Mouse (Mus musculus): ENCODE measurements around the gene Cstad. TPM values are rescaled to one million over a fixed set of nuclear protein-coding genes. Genes with fewer than 3 reads are reported as not detected.

Gene Cstad
- 1 to 10 TPM; 6.1 to 8.8 (median 8.0) TPM for total RNA-seq (2022)

- DNase-seq (ENCODE audit: low spot score in 2 of 2) = peak; percentile 71 to 78
Measured at GRCm38 (mm10) chr2:30594641-30595379, at the start of gene Cstad. Gene Cstad, plus strand, starts transcription at chr2:30595040.

- DNase-seq (ENCODE audit: low spot score in 2 of 2) = no peak
Measured at GRCm38 (mm10) chr2:30545706-30546105, 49.1 kb upstream of the Cstad start.

GRCm38 (mm10) chr2:30546219-30546618 lies 48.6 kb upstream of the Cstad start:
- no peak for DNase-seq (ENCODE audit: low spot score in 2 of 2)

- no peak for DNase-seq (ENCODE audit: low spot score in 2 of 2)
Measured at GRCm38 (mm10) chr2:30547455-30548217, 47.2 kb upstream of the Cstad start.

- DNase-seq (ENCODE audit: low spot score in 2 of 2) = no peak
Measured at GRCm38 (mm10) chr2:30551579-30551978, 43.3 kb upstream of the Cstad start.

DNA sequence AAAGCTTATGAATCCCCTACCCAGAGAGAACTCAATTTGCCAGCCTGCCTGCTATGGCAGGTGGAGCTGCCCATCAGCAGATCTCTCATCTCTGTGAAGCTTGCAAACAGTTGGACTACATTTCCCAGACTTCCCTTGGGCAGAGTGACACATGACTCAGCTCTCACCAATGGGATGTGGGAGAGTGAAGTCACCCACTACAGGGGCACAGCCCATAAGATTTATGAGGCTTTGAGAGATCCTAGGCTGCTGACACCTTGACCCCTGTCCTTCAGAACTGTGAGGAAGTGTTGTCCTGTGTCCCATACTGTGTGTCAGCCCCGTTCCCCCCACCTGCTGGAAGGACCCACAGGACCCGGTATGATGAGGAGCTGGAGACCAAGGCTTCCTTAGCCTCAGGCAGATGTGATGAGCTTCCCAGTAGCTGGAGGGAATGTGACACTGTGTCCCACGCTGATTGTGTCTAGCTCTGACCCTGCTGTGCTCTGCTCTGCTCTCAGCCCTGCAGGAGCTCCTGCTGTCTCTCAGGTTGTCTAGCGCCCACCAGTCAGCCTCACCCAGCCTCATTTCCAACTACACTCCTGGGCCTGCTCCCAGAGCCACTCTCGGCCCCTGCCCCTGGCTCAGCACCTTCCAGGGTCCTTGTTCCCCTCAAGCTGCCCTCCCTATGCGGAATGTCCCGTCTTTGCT lies 40.8 kb upstream of the Cstad start:
- peak; percentile 48 to 76 for DNase-seq (ENCODE audit: low spot score in 2 of 2)

DNA sequence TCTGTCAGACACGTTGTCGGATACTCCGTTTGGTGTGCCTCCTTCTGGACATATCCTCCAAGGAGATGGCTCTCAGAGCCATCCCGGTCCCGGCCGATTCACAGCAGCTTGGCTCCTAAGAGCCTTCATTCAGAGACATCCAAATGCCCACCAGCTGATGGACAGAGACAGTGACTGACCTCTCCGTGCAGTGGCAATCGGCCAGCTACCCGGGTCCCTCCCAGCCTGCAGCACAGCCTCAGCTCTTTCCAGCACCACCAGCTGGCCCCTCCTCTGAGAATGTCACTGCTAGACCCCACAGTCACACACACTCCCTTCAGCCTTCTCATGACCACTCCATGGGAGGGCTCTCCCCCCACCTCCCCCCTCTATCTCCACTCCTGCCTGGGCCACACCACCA lies 39.6 kb upstream of the Cstad start:
- no peak for DNase-seq (ENCODE audit: low spot score in 2 of 2)

- no peak for DNase-seq (ENCODE audit: low spot score in 2 of 2)
Measured at GRCm38 (mm10) chr2:30556495-30556894, 38.3 kb upstream of the Cstad start.

DNA sequence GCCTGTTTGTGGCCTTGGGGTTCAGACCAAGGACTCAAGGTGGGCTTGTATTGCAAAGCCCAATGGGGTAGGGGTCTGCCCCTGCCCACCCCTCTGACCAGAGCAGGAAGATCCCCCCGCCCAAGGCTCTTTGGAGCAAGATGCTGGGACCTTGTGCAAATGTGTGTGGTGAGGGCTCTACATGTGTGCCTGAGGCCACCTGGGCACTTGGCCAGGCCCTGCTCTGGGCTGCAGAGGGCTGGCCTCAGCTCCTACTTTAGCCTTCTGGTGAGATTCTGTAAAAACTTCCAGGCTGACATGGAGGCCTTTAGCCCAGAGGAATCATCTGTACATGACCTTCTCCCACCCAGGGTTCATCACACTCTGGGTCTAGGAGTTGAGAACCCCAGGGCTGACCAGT lies 35.3 kb upstream of the Cstad start:
- DNase-seq (ENCODE audit: low spot score in 2 of 2) = no peak

DNA sequence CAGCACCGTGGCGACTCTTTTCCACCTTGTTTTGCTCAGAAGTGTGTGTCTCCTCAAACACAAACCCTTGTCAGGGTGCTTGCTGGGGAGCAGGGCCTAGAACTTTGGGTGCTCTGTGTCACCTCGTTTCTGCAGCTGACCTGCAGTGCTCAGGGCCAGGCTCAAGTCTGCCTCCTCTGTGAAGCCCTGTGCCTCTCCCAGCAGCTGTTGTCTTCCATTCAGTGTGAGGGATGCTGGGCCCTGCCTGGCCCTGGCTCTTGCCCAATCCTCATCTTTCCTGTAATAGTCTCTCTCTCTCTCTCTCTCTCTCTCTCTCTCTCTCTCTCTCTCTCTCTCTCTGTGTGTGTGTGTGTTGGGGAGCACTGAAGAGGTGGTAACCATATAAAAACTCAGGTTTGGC lies 32.3 kb upstream of the Cstad start:
- no peak for DNase-seq (ENCODE audit: low spot score in 2 of 2)

- no peak for DNase-seq (ENCODE audit: low spot score in 2 of 2)
Measured at GRCm38 (mm10) chr2:30571647-30572046, 23.2 kb upstream of the Cstad start.

GRCm38 (mm10) chr2:30573522-30573921 lies 21.3 kb upstream of the Cstad start:
- DNase-seq (ENCODE audit: low spot score in 2 of 2) = no peak

GRCm38 (mm10) chr2:30577010-30577409 lies 17.8 kb upstream of the Cstad start:
- no peak for DNase-seq (ENCODE audit: low spot score in 2 of 2)

GRCm38 (mm10) chr2:30578006-30578405 lies 16.8 kb upstream of the Cstad start:
- DNase-seq (ENCODE audit: low spot score in 2 of 2) = no peak

DNA sequence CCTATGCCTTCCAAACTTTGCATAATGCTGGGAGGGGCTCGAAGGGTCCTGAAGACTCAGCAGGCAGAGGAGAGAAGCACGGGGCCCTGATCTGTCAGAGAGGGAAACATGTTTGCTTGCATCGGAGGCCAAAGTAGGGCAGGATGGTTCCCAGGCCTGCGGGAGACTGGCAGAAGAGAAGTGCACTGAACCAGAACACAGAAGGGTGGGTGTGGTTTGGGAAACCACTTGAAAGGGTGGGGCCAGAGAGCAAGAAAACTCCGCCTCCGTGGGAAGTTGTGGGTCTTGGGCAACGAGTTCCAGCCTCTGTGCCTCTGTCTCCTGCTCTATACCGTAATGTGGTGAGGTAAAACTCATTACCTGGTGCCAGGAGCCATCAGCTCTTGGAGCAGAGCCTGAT lies 7.7 kb upstream of the Cstad start:
- no peak for DNase-seq (ENCODE audit: low spot score in 2 of 2)

DNA sequence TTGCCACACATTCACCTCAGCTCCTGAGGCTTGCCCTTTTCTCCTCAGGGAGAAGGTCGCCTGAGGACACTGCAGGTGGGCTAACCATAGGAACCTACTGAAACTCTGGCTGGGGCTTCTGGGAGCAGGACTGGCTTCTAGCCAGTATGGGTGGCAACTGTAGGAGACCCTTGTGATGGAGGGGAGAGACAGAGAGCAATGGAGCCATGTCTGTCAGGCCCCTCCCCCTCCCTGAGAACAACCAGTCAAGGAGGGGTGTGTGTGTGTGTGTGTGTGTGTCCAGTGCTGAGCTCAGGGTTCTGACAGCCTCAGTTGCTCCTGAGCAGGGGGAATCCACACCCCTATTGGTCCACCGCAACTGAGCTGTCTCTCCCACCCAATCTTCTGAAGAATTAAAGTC lies 7.2 kb upstream of the Cstad start:
- no peak for DNase-seq (ENCODE audit: low spot score in 2 of 2)

GRCm38 (mm10) chr2:30588985-30589511 lies 5.8 kb upstream of the Cstad start:
- no peak for DNase-seq (ENCODE audit: low spot score in 2 of 2)

- DNase-seq (ENCODE audit: low spot score in 2 of 2) = no peak
Measured at GRCm38 (mm10) chr2:30589781-30590180, 5.1 kb upstream of the Cstad start.

GRCm38 (mm10) chr2:30590909-30591308 lies 3.9 kb upstream of the Cstad start:
- DNase-seq (ENCODE audit: low spot score in 2 of 2) = peak in 1 of 2 experiments; percentile 71

GRCm38 (mm10) chr2:30592391-30592790 lies 2.4 kb upstream of the Cstad start:
- peak in 1 of 2 experiments; percentile 6 for DNase-seq (ENCODE audit: low spot score in 2 of 2)

DNA sequence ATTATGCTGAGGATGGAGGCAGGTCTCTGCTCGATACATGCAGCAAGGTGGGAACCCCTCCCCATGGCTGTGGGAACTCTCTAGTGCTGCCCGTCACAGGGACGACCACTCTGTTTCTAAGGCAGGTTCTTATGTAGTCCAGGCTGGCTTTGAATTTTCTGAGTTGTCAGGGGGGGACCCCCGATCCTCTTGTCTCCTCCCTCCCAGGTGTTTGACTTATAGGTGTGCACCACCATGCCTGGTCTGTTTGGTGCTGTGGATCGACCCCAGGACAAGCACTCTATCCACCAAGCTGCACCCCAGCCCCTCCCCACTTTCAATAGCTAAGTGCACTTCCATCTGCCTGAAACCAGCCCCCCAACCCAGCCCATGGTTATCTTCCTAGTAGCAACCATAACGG lies 1.9 kb upstream of the Cstad start:
- DNase-seq (ENCODE audit: low spot score in 2 of 2) = no peak
